Mouse (Mus musculus) hindbrain, embryonic 12.5 days (tissue): ENCODE measurements around the gene Olfml2b. TPM values are rescaled to one million over a fixed set of nuclear protein-coding genes. Genes with fewer than 3 reads are reported as not detected.

Experiments
- ATAC-seq: fragments of 200-750 bp; cut with Nextera tagmentation; 2 replicates; pipeline ENCODE4 v1.8.0; 2017; ENCODE audit warnings: moderate TSS enrichment; ENCODE audit not compliant: low FRiP score
- H3K27ac ChIP-seq: fragments of 300-500 bp; sonication (generic); 2 replicates; pipeline ENCODE4 v1.5.1; 2016; ENCODE audit warnings: mild to moderate bottlenecking
- H3K27me3 ChIP-seq: fragments of 300-500 bp; sonication (generic); 2 replicates; pipeline ENCODE4 v1.6.1; 2016; ENCODE audit warnings: mild to moderate bottlenecking
- H3K36me3 ChIP-seq: fragments of 300-500 bp; sonication (generic); 2 replicates; pipeline ENCODE4 v1.6.1; 2016; ENCODE audit warnings: mild to moderate bottlenecking
- H3K4me1 ChIP-seq: fragments of 300-500 bp; sonication (generic); 2 replicates; pipeline ENCODE4 v1.6.1; 2016
- H3K4me2 ChIP-seq: fragments of 300-500 bp; sonication (generic); replicated peaks from 2 replicates; pipeline ENCODE4 v1.6.1; 2016; ENCODE audit warnings: mild to moderate bottlenecking
- H3K4me3 ChIP-seq: fragments of 300-500 bp; sonication (generic); 2 replicates; pipeline ENCODE4 v1.5.1; 2016; ENCODE audit warnings: mild to moderate bottlenecking
- H3K9ac ChIP-seq: fragments of 300-500 bp; sonication (generic); 2 replicates; pipeline ENCODE4 v1.6.1; 2016; ENCODE audit warnings: mild to moderate bottlenecking, moderate library complexity
- H3K9me3 ChIP-seq: fragments of 300-500 bp; sonication (generic); replicated peaks from 2 replicates; pipeline ENCODE4 v1.6.1; 2016; ENCODE audit warnings: mild to moderate bottlenecking
- WGBS: fragments of 180-500 bp; shearing (Covaris S2); methylation state at CpG from one replicate; pipeline ENCODE4 v1.1.7; 2016; 5-methylcytosine and 5-hydroxymethylcytosine counted together
- polyA plus RNA-seq: library from polyadenylated mRNA; unstranded; fragments of >200 nt; fragmentation: Nextera tagmentation; extraction: Ambion mirVana; gene quantifications from 2 replicates; pipeline ENCODE4 v1.2.1, GENCODE M21; 2016

Olfml2b gene
- polyA plus RNA-seq, 1 experiment from 2014 or later, result 8.0 TPM

DNA sequence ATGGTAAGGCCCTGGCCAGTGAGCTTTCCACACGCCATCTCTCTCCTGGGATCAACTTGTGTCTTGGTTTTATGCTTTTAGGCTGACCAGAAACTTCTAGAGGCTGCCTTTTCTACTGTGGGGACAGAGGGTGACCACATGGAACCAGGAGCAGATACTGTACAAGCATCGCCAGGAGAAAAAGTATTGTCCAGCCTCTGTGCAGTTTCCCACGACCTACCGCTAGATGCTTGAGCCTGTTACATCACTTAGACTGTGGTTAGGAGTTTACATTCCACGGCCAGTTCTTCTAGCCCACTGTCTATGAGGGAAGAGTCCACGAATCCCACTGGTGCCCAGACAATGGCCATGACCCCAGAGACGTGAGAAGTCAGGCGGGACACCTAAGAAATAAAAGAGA lies 57.2 kb downstream of the Olfml2b start:
- Histone ChIP-seq H3K36me3 (no peaks in the 10 kb centered on the region), H3K27me3 (no peaks in the 10 kb centered on the region), H3K4me1 (no peaks in the 10 kb centered on the region), H3K9ac (no peak overlapping the region), H3K9me3 (no peaks in the 10 kb centered on the region), H3K27ac (no peak overlapping the region), H3K4me3 (no peak overlapping the region), H3K4me2 (no peak overlapping the region)
- 81% methylated on average over 8 of the region's 8 CpGs for WGBS
- no peak for ATAC-seq

DNA sequence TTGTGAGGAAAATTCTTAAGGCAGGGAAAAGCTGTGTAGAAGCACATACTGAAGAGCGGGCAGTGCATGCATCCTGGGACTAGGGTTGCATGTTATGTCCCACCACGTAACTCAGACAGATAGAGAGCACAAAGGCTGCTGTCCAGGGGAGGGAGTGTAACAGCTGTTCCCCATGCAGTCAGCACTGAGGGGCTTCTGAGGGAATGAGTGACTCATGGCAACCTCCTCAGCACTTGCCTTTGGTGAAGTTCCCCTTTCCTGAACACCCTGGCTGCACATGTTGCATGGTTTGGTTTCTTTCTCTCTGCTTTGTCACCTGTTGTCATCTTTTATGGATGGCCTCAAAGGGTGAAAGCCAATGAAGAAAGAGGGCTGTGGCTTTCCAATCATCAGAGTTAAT lies 57.9 kb downstream of the Olfml2b start:
- Histone ChIP-seq H3K9ac (no peak overlapping the region), H3K36me3 (no peaks in the 10 kb centered on the region), H3K4me3 (no peak overlapping the region), H3K4me1 (no peaks in the 10 kb centered on the region), H3K4me2 (no peak overlapping the region), H3K27ac (no peak overlapping the region), H3K27me3 (no peaks in the 10 kb centered on the region), H3K9me3 (no peaks in the 10 kb centered on the region)
- no peak for ATAC-seq
- 77% methylated on average over 2 of the region's 2 CpGs for WGBS

DNA sequence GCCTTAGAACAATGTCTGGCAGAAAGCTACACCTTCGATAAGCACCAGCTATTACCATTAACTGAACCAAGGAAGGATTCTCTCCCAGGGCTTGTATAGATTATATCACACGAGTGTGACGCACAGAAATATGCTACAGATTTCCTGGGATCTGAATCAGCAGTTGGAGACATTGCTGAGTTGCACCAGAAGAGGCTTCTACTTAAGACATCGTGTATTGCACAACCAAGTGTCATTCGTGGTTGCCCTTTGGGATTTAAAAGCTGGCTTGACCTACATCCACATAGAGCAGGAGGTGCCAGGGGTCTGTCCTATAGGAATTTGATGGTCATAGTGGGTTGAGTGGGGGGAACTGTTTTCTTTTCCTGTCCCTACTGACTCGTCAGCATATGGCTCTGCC lies 58.6 kb downstream of the Olfml2b start:
- Histone ChIP-seq H3K27me3 (no peaks in the 10 kb centered on the region), H3K4me2 (no peak overlapping the region), H3K4me1 (no peaks in the 10 kb centered on the region), H3K36me3 (no peaks in the 10 kb centered on the region), H3K9me3 (no peaks in the 10 kb centered on the region), H3K9ac (no peak overlapping the region), H3K27ac (no peak overlapping the region), H3K4me3 (no peak overlapping the region)
- WGBS, result 91% methylated on average over 6 of the region's 6 CpGs
- no peak for ATAC-seq

- Histone ChIP-seq H3K27me3 (no peaks in the 10 kb centered on the region), H3K36me3 (0 out of 2 replicates have a peak, but pooled peaks cover 3% of the 10 kb centered on the region), H3K4me2 (no peak overlapping the region), H3K27ac (no peak overlapping the region), H3K4me3 (no peak overlapping the region), H3K4me1 (no peaks in the 10 kb centered on the region), H3K9ac (no peak overlapping the region), H3K9me3 (no peaks in the 10 kb centered on the region)
- WGBS, result 87% methylated on average over 6 of the region's 6 CpGs
- no peak for ATAC-seq
Measured at GRCm38 (mm10) chr1:170704103-170704502, 59.8 kb downstream of the Olfml2b start.

DNA sequence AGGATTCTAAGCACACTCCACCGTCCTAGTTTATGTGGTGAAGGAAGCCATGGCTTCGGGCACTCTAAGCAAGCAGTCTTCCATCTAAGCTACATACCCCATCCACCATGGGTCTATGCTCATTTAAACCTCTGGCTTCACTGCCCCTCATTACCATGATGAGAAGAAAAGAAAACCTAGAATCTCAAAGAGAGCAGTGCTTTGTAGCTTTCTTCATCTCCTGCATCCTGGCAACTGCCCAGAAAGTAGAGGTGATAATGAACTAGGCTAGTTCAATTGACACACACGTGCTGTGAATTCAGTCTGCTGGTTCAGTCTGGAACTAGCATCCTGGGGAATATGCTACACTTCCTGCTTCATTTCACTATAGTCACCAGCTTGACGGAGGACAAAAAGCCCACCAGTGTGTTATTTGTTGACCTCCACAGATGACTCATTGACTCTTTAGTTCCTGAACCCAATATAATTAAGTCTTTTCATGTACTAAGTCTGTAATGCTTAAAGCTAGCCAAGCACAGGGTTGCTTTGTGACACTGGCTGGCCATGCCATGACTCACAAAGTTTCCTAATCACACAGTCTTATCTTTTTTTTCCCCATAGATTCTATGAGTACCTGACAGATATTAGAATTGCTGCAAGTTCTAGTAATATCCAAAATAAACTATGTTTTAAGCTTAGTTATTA lies 60.7 kb downstream of the Olfml2b start:
- WGBS, result 78% methylated on average over 4 of the region's 4 CpGs
- no peak overlapping the region for H3K4me3 ChIP-seq
- H3K4me1 ChIP-seq, result no peaks in the 10 kb centered on the region
- no peak overlapping the region for H3K4me2 ChIP-seq
- no peak for ATAC-seq
- H3K27ac ChIP-seq, result no peak overlapping the region
- H3K9me3 ChIP-seq, result no peaks in the 10 kb centered on the region
- 0 out of 2 replicates have a peak, but pooled peaks cover 3% of the 10 kb centered on the region for H3K36me3 ChIP-seq
- H3K9ac ChIP-seq, result no peak overlapping the region
- no peaks in the 10 kb centered on the region for H3K27me3 ChIP-seq

DNA sequence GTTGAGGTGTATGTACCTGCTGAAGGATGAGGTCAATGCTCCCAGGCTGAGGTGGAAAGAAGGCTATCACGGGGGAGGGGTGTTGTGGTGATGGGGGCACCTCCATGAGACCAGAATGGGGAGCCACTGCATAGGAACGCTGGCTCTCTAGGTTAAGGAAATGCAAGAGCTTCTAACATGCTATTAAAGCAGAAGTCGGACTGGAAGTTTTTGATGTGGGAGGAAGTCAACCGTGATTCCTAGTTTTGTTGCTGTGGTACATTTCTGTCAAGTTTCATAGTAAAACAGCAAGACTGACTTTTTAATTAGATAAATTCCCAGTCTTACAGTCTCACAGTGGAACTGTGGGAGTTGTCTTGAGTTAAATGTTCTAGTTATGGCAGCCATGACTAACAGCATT lies 61.7 kb downstream of the Olfml2b start:
- Histone ChIP-seq H3K36me3 (0 out of 2 replicates have a peak, but pooled peaks cover 3% of the 10 kb centered on the region), H3K4me1 (no peaks in the 10 kb centered on the region), H3K27ac (no peak overlapping the region), H3K4me3 (no peak overlapping the region), H3K9ac (no peak overlapping the region), H3K4me2 (no peak overlapping the region), H3K27me3 (no peaks in the 10 kb centered on the region), H3K9me3 (no peaks in the 10 kb centered on the region)
- ATAC-seq, result no peak
- 90% methylated on average over 4 of the region's 4 CpGs for WGBS

DNA sequence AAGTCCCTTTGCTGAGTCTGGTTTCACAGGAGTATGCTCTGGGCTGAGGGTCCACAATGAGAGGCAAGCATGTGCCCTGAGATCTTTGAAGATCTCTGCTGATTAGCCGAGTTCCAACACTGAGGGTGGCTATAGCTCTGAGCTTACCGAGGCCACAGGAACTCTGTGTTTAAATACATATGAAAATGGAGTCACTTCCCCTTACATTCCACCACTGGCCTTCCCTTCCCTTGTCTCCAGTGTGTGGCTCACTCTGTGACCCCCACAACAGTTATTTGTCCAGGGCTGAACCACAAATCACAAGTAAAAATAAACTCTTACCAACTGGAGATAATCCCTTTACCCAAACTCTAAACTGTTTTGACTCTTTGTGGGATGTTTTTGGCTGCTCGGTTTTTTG lies 64.7 kb downstream of the Olfml2b start:
- ATAC-seq, result no peak
- no peaks in the 10 kb centered on the region for H3K4me1 ChIP-seq
- H3K4me3 ChIP-seq, result no peak overlapping the region
- H3K9ac ChIP-seq, result no peak overlapping the region
- H3K9me3 ChIP-seq, result no peaks in the 10 kb centered on the region
- 91% methylated on average over 3 of the region's 3 CpGs for WGBS
- H3K27me3 ChIP-seq, result no peaks in the 10 kb centered on the region
- H3K36me3 ChIP-seq, result 0 out of 2 replicates have a peak, but pooled peaks cover 3% of the 10 kb centered on the region
- no peak overlapping the region for H3K27ac ChIP-seq
- no peak overlapping the region for H3K4me2 ChIP-seq

DNA sequence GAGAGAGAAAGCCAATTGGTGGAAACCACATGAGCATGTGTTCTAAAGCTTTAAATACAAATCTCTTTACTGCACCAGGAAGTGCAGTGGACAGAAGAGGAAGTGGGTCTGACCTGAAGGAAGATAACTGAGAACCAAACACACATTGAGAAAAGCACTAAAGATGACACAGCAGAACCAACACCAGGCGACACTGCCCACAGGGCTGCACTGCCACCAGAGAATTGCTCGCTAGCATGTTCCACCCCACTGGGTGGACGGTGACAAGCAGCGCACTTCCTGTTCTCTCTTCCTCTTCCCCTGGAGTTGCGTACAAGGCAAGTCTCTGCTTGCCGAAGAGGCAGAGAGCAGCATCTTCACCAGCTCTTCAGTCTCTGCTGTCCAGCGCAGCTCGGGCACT lies 65.1 kb downstream of the Olfml2b start:
- 92% methylated on average over 8 of the region's 8 CpGs for WGBS
- Histone ChIP-seq H3K9ac (no peak overlapping the region), H3K4me1 (no peaks in the 10 kb centered on the region), H3K9me3 (no peaks in the 10 kb centered on the region), H3K4me2 (no peak overlapping the region), H3K4me3 (no peak overlapping the region), H3K27me3 (no peaks in the 10 kb centered on the region), H3K36me3 (0 out of 2 replicates have a peak, but pooled peaks cover 3% of the 10 kb centered on the region), H3K27ac (no peak overlapping the region)
- no peak for ATAC-seq

DNA sequence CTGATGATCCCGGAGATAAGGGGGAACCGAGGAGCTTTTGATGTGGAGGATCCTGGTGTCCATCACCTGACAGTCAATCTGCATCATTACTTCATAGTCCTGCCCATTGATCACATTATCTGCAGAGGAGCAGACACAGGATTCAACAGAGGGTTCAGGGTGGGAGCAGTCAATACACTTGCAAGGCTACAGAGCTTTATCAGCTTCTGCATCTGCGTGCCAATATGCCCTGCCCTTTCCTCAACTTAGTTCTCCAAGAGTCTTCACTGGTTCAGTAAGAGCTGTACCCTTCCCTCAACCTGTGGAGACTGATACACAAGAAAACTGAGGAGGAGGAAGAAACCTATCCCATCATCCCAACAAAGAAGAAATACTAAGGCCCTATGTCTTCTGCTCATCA lies 65.6 kb downstream of the Olfml2b start:
- no peaks in the 10 kb centered on the region for H3K4me1 ChIP-seq
- no peak overlapping the region for H3K4me2 ChIP-seq
- WGBS, result 96% methylated on average over 3 of the region's 3 CpGs
- H3K9me3 ChIP-seq, result no peaks in the 10 kb centered on the region
- no peak for ATAC-seq
- no peak overlapping the region for H3K27ac ChIP-seq
- no peak overlapping the region for H3K4me3 ChIP-seq
- no peaks in the 10 kb centered on the region for H3K27me3 ChIP-seq
- 0 out of 2 replicates have a peak, but pooled peaks cover 3% of the 10 kb centered on the region for H3K36me3 ChIP-seq
- no peak overlapping the region for H3K9ac ChIP-seq

- 90% methylated on average over 7 of the region's 7 CpGs for WGBS
- 0 out of 2 replicates have a peak, but pooled peaks cover 3% of the 10 kb centered on the region for H3K36me3 ChIP-seq
Measured at GRCm38 (mm10) chr1:170711731-170712130, 67.4 kb downstream of the Olfml2b start.

GRCm38 (mm10) chr1:170717241-170717828 lies 73.0 kb downstream of the Olfml2b start:
- Histone ChIP-seq H3K4me2 (no peak overlapping the region), H3K36me3 (no peaks in the 10 kb centered on the region), H3K4me1 (no peaks in the 10 kb centered on the region), H3K27me3 (no peaks in the 10 kb centered on the region), H3K4me3 (no peak overlapping the region), H3K9ac (no peak overlapping the region), H3K27ac (no peak overlapping the region), H3K9me3 (no peaks in the 10 kb centered on the region)
- ATAC-seq, result no peak
- WGBS, result 89% methylated on average over 3 of the region's 3 CpGs

More at GRCm38 (mm10) chr1:170711731-170712130, 67.4 kb downstream of the Olfml2b start:
- H3K27me3 ChIP-seq, result no peaks in the 10 kb centered on the region
- H3K27ac ChIP-seq, result no peak overlapping the region
- no peaks in the 10 kb centered on the region for H3K4me1 ChIP-seq
- no peak overlapping the region for H3K4me2 ChIP-seq
- ATAC-seq, result no peak
- H3K9ac ChIP-seq, result no peak overlapping the region
- H3K4me3 ChIP-seq, result no peak overlapping the region
- H3K9me3 ChIP-seq, result no peaks in the 10 kb centered on the region

- Histone ChIP-seq H3K9me3 (no peaks in the 10 kb centered on the region), H3K4me2 (no peak overlapping the region), H3K27me3 (no peaks in the 10 kb centered on the region), H3K27ac (no peak overlapping the region), H3K4me1 (no peaks in the 10 kb centered on the region), H3K9ac (no peak overlapping the region), H3K36me3 (no peaks in the 10 kb centered on the region), H3K4me3 (no peak overlapping the region)
- WGBS, result 69% methylated on average over 8 of the region's 8 CpGs
- no peak for ATAC-seq
Measured at GRCm38 (mm10) chr1:170718133-170718810, 73.9 kb downstream of the Olfml2b start.
